Mouse (Mus musculus) cerebellum, postnatal 14 days (tissue): ENCODE results near the gene Ddb1.

Experiments used
- DNase-seq, 2 experiments: peaks; one replicate each; pipeline ENCODE4 v3.0.0; 2021; ENCODE audit warnings: mixed read lengths in 2 of 2

Ddb1 gene

GRCm38 (mm10) chr19:10591659-10592377 lies 13.3 kb upstream of the Ddb1 start:
- no peak for DNase-seq

DNA sequence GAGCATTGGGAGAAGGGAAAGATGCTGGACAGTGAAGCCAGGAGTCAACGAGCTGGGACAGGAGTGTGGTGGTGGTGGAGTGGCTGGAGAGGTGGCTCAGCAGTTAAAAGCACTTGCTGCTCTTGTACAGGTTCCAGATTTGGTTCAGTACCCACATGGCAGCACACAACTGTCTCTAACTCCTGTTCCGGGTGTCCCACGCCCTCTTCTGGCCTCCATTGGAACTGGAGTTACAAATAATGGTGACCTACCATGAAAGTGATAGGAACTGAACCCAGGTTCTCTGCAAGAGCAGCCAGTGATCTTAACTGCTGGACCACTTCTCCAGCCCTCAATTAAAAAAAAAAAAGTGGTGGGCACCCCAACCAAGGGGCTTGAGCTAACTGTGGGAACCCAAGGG lies 6.9 kb upstream of the Ddb1 start:
- peak in 1 of 2 experiments; percentile 11 for DNase-seq

DNA sequence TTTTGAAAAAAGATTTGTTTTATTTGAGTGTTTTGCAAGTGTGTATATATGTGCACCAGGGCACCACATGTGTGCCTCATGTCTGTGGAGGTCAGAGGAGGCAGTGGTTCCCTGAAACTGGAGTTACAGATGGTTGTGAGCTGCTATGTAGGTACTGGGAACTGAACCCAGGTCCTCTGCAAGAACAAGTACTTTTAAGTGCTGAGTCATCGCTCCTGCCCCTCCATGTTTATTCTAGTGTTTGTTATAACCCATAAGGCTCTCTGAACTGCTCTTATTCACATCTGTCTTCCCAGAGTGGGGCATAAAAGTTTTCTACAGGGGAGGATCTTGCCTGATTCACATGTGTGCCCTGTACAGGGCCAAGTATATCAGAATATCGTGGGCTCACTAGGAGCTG lies 5.5 kb upstream of the Ddb1 start:
- DNase-seq: no peak

GRCm38 (mm10) chr19:10602247-10602769 lies 2.8 kb upstream of the Ddb1 start:
- DNase-seq: no peak

DNA sequence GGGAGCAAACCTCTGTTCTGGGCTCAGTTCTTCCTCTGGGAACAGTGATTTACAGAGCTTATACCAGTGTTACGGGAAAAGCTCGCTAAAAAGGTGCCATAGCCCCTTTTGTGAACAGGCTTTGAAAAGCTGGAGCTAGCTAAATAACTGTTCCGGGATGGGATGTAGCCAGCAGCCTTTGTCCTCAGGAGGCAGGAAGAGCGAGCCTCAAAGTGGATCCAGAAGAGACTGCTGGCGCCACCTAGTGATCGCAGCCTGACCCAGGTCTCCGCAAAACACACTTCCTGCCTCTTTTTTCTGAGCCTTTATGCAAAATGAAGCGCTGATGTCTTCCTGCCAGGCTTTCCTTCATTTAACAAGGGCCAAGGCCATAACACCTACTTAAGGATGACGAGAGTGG lies 2.3 kb upstream of the Ddb1 start:
- peak; percentile 94 to 96 for DNase-seq

DNA sequence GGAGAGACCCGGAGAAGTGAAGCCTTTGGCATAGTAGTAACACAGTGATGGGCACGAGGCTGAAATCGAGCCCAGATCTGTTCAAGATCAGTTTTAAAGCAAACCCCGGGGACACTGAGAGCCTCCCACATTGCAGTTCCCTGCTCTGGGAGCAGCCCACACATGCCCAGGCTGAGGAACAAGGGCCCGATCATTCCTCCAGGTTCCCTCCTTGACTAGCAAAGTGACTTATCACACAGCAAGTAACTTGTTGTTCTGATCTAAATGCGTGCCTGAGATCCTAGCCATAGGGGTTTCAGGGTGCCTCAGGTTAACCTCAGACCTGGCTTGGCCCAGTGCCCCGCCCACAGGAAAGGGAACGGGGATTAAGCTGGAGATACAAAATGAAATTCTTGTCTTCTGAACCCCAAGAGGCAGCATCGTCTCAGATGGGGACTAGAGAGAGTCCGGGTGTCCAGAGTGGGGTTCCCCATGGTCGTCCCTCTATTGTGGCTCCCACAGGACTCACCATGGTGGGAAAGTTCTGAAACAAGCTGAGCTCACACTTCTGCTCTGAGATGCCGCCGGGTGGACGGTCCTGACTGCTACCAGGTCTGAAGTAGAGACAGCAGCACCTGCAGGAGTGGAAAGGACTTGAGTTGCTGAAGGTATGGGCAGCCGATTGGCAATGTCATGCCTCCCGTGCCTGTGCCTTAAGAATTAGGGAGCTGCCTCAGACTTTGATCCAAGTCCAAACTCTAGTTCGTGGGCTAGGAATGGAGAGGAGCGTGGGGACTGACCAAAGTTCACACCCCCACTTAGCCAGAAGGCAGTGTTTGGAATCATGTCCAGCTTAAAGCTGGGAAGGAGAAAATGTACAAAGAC lies 1.2 kb upstream of the Ddb1 start:
- DNase-seq: peak; percentile 18 to 42

DNA sequence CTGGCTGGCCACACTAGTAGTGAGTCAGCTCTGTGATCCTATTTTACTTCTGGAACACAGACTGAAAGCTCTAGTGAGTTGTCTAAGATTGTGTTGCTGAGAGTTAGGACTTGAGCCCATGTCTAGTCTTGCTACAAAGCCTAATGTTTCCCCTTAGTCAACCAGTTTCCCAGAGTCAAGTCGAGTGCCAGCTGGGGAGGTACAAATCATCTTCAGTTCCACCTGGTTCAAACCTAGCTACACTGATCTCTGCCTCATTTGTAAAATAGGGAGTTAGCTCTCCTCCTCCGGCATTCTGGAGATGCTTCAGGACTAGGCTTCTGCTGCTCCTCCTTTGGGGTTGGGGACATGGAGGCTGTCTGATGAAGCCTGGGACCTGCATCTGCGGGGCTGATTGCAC lies 593 bp upstream of the Ddb1 start:
- peak in 1 of 2 experiments; percentile 25 for DNase-seq

GRCm38 (mm10) chr19:10605901-10606622 lies 935 bp downstream of the Ddb1 start:
- peak in 1 of 2 experiments; percentile 6 for DNase-seq

DNA sequence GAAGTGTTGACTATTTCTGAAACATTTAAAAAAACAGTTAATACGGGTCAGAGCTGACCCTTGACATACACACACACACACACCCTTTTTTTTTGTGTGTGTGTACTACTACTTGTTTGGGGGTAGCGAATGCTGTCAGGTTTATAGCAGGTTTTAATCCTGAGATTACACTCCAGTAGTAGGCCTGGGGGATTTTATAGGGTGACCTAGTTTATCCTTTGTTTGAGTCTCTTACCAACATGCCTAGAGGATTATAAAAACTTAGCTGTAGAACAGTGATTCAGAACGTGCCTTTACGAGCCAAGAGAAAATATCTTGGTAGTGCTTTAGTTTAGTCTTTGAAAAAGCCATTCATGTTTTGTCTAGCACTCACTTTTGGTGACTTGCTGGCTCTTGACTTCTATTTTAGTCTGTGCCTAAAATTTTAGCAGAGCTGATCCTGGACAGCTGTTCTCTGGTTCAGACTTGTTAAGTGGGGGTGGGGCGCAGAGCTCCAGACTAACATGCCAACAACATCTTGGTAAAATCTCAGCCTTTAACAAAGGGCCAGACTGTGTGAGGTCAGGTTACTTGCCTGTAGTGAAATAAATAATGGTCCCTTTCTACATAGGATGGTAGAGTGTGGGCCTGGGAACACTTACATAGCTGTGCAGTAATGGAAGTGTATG lies 3.6 kb downstream of the Ddb1 start:
- no peak for DNase-seq

DNA sequence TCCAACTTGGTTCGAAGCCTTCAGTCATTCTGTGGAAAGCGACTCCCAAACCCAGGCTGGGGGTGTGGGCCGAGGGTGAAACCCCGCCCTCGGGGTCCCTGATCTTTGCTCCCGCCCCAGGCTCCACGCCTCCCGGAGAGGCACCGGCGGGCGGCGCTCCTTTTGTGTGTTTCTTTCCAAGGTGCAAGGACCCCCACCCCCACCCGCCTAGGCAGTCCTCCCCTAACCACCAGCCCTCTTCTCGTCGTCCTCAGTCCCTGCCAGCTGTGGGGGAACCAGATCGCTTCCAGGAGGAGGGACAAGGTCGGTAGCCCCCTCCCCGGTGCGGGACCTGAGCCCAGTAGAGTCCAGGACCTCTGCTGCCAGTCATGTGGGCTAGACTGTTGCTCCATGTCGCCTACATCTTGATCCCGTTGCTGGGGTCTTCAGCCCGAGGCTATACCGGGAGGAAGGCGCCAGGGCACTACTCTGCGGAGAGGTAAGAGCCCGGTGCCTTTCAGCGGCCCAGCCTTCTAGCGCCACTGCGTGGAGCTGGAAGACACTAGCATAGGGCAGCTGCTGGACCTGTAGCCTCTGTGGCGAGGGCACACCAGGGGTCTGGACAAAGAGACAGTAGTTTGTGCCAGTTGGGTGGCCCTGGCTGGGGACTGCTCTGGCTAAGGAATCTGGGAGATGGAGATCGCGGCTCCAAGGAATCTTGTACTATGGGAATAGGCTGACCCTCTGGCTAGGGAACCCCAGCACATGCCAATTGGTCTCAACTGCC lies 29.2 kb downstream of the Ddb1 start, which contains the start of gene Vwce:
Gene Vwce, plus strand, starts transcription at position 108 of the 766 bp plus-strand sequence.
- DNase-seq: peak; percentile 62 to 63

GRCm38 (mm10) chr19:10634872-10635318 lies 29.8 kb downstream of the Ddb1 start:
- peak; percentile 65 to 68 for DNase-seq

- no peak for DNase-seq
Observed at GRCm38 (mm10) chr19:10637840-10638239, 32.7 kb downstream of the Ddb1 start.

DNA sequence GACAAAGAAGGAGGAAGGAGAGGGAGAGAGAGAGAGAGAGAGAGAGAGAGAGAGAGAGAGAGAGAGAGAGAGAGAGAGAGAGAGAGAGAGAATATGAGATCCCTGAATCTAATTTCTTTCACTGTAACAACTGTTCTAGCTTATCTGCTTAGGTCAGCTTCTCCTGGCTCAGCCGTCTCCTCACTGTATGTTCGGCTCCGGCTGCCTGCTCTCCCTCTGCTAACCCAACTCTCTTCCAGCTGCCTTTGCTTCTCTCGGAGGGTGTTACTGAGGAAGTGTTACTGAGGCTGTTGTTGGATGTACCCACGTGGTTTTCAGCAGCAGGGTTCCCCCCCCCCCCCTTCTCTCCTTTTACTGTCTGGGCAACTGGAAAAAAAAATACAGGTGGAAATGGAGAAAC lies 35.0 kb downstream of the Ddb1 start:
- DNase-seq: no peak

GRCm38 (mm10) chr19:10640589-10641378 lies 35.7 kb downstream of the Ddb1 start:
- DNase-seq: no peak

- DNase-seq: no peak
Observed at GRCm38 (mm10) chr19:10645616-10646015, 40.5 kb downstream of the Ddb1 start.

DNA sequence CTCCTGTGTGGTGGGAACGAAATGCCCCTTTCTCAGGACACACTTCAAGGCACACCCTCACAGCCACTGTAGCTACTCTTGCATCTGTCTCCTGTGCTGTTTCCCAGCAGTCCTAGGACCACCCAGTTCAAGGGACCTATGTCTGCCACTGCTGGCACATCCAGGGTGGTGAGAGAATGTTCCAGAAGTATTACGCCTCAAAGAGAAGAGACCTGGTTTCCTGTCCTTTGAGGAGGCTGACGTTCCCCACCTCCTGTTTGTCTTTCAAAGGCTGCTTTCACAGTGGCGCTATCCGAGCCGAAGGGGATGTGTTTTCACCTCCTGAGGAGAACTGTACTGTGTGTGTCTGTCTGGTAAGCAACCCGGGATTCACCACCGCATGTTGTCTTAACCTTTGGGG lies 43.0 kb downstream of the Ddb1 start:
- no peak for DNase-seq

DNA sequence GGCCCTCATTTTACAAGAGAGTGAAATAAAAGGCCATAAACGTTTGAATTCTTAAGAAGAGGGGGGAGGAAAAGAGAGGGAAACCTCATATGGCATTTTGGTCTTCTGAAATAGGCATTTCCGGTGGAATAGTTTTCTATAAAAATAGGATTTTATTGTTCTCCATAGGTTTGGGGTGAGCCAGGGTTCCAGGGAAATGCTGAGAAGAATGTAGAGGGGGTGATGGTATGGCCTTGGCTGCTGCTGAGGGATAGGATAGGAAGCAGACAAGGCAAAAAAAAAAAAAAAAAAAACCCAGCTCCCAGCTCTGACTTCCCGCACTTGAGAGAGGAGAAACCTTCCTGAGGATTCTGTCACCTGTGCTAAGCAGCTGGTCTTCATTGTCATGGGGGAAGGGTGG lies 50.9 kb downstream of the Ddb1 start:
- DNase-seq: no peak

DNA sequence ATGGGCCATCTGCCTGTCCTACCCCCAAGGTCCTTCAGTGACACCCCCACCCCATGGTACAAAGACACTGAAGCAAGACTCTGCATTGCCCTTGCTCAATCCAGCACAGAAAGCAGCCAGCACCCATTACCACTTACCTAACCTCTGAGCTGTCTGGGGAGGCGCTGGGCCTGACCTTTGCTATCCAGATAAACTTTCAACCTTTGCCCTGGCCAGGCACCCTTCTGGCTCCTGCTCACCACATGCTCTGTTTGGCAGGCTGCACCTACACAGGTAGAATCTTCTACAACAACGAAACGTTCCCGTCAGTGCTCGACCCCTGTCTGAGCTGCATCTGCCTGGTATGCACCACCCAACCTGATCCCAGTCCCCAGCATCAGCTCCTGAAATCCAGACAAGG lies 52.6 kb downstream of the Ddb1 start:
- DNase-seq: no peak

DNA sequence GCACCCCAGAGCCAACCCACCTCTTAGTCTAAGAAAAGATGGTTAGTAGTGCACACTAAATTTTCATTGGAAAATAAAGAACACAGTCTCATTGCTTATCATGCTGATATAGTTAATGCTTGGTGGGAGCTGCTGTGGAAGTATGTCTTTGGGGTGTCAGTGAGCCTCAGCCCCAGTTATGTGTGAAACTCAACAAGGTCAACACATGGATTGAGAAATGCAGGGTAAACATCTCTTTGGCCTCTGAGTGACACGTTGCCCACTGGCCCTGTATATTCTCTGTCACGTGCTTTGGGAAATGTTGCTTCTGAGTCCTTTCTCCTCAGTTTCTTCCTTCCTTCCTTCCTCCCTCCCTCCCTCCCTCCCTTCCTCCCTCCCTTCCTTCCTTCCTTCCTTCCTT lies 53.3 kb downstream of the Ddb1 start:
- no peak for DNase-seq

DNA sequence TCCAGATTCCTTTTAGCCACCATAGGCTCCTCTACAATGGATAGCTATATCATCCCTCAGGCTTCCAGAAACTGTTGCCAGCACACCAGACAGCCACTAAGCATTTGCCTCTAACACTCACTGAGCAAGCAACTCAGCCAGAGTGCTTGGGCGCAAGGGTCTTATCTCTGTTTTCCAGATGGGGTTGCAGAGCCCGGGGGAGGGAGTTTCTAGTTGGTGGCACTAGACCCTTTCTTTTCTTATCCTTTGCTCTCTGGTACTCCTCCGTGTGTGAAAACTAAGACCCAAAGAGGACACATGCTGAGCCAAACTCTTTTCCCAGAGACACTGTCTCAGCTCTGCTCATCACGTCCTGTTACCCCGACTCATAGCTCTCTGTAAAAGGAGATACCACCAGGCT lies 56.2 kb downstream of the Ddb1 start:
- no peak for DNase-seq

DNA sequence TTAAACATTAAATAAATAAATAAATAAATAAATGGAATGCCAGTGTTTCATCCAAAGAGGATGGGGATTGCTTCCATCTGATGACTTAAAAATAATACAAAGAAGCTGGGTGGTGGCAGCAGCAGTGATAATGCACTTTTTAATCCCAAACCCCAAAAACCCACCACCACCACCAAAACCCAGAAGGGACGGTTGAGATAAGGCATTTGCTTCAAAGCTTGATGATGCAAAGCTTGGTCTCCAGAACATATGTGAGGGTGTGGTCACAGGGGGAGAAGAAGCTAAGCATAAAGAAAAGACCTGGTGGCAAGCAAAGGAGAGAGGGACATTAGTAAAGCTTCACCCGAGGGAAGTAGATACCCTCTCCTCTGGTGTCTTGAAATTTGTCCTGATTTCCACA lies 56.8 kb downstream of the Ddb1 start:
- no peak for DNase-seq
